8 mouse cellular contexts compared by ENCODE assay signal in the genomic region with DNA sequence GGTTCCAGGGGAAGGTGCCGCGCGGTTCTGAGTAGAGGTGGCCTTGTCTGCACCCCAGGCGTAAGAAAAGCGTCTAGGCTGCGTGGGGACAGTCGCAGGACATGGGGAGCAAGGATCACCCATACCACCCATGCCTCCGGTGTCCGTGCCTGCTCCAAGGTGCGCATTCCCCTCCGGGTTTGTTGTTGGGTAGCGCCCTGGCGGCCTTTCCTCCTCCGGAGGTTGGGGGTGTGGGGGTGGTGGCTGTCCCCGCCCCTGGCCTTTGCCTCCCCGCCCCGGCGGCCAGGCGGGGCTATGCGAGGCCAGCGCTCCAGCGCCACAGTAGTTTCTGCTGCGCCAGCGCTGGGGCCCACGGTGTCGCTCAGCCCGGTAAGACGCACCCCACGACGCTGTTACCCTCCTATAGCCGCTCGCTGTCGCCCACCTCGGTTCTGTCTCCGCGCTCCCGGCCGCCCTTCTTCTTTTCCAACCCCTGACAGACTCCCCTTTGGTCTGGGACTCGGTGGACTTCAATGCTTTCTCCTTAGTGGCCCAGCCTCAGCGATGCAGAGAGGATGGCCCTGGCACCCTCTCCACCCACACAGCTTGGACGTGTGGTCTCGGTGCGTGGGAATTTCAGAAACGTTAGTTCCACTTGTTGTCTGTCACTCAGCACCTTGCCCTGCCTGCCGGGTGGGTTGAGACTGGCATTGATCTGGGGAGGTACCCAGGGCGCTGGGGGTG. TPM values are rescaled to one million over a fixed set of nuclear protein-coding genes. Genes with fewer than 3 reads are reported as not detected.
A peak's percentile ranks its signal among the peaks of the same experiment; 100 is the strongest.
DNase-seq lines count a peak whose midpoint lies in the region; ATAC-seq and TF ChIP-seq lines count a peak whose summit lies in the region.

A gene (plus strand): TSS at position 167 of the 723 bp plus-strand sequence.

- no peaks in the 10 kb centered on the region for H3K36me3 ChIP-seq in C2C12 (ENCODE audit: control insufficient read depth, insufficient read depth)
- H3K36me3 ChIP-seq in heart, embryonic 11.5 days (ENCODE audit: control insufficient read depth, insufficient read depth, low read length), result no peaks in the 10 kb centered on the region
- H3K36me3 ChIP-seq in kidney, embryonic 14.5 days (ENCODE audit: control insufficient read depth, insufficient read depth, low read length), result no peaks in the 10 kb centered on the region
- H3K36me3 ChIP-seq in liver, embryonic 14.5 days (replicated peaks; ENCODE audit: control insufficient read depth, insufficient read depth, low read depth), result no peaks in the 10 kb centered on the region
- H3K36me3 ChIP-seq in stomach, embryonic 15.5 days, result no peaks in the 10 kb centered on the region

- H3K79me2 ChIP-seq in C2C12 (ENCODE audit: control insufficient read depth, insufficient read depth), result no peaks in the 10 kb centered on the region

- DNase-seq in liver, embryonic 14.5 days (ENCODE audit: low read depth in 3 of 3, low spot score in 3 of 3), result peak in 2 of 3 experiments; percentile 19 to 27
- peak; percentile 14 to 18 for DNase-seq in natural killer cell, adult 2 months (ENCODE audit: low spot score in 2 of 2)

- peak within 1 kb of the TSS; percentile 28 for H3K4me3 ChIP-seq in C2C12 (ENCODE audit: insufficient read depth, poor library complexity, severe bottlenecking)
- peak within 1 kb of the TSS; percentile 77 for H3K4me3 ChIP-seq in bone marrow, adult 2 months (replicated peaks; ENCODE audit: control insufficient read depth, low read depth, low read length)
- peak within 1 kb of the TSS; percentile 58 for H3K4me3 ChIP-seq in embryonic fibroblast, embryonic 13.5 days (ENCODE audit: insufficient read depth, low read length)
- peak within 1 kb of the TSS; percentile 51 for H3K4me3 ChIP-seq in heart, embryonic 11.5 days (ENCODE audit: low read depth, low read length)
- peak within 1 kb of the TSS; percentile 52 for H3K4me3 ChIP-seq in kidney, embryonic 14.5 days (ENCODE audit: low read length)
- peak within 1 kb of the TSS; percentile 30 to 39 for H3K4me3 ChIP-seq in liver, embryonic 14.5 days (ENCODE audit: insufficient read depth in 1 of 2, low read depth in 2 of 2, low read length in 2 of 2)
- peak within 1 kb of the TSS; percentile 50 for H3K4me3 ChIP-seq in stomach, embryonic 15.5 days (replicated peaks)

- WGBS in bone marrow, adult 2 months, result 1% methylated on average over 46 of the region's 46 CpGs
- under 1% methylated on average over 46 of the region's 46 CpGs for WGBS in heart, embryonic 11.5 days (ENCODE audit: insufficient replicate concordance)
- under 1% methylated on average over 35 of the region's 46 CpGs for WGBS in kidney, embryonic 14.5 days
- WGBS in liver, embryonic 14.5 days (ENCODE audit: insufficient replicate concordance), result 2% methylated on average over 40 of the region's 46 CpGs
- 1% methylated on average over 45 of the region's 46 CpGs for WGBS in stomach, embryonic 15.5 days

- H3K27ac ChIP-seq in bone marrow, adult 2 months (ENCODE audit: control insufficient read depth, insufficient read depth, low read depth, low read length, poor library complexity), result peak within 1 kb of the TSS; percentile 86
- no peak within 1 kb of the TSS for H3K27ac ChIP-seq in embryonic fibroblast, embryonic 13.5 days (ENCODE audit: insufficient read depth, low read length)
- no peak within 1 kb of the TSS for H3K27ac ChIP-seq in heart, embryonic 11.5 days (ENCODE audit: low read depth, low read length)
- no peak within 1 kb of the TSS for H3K27ac ChIP-seq in kidney, embryonic 14.5 days (ENCODE audit: low read depth, low read length)
- H3K27ac ChIP-seq in liver, embryonic 14.5 days, result no peak within 1 kb of the TSS
- H3K27ac ChIP-seq in stomach, embryonic 15.5 days, result peak within 1 kb of the TSS; percentile 71; the same call in 1 of the 2 replicates

- peak within 1 kb of the TSS; percentile 87 for H3K4me2 ChIP-seq in heart, embryonic 11.5 days
- peak within 1 kb of the TSS; percentile 91 for H3K4me2 ChIP-seq in kidney, embryonic 14.5 days (replicated peaks; ENCODE audit: low read depth, low read length)
- H3K4me2 ChIP-seq in liver, embryonic 14.5 days (ENCODE audit: low read depth), result peak within 1 kb of the TSS; percentile 66
- peak within 1 kb of the TSS; percentile 94 for H3K4me2 ChIP-seq in stomach, embryonic 15.5 days

- no peaks in the 10 kb centered on the region for H3K27me3 ChIP-seq in C2C12 (ENCODE audit: control insufficient read depth, insufficient read depth, insufficient read length)
- peaks cover 9% of the 10 kb centered on the region for H3K27me3 ChIP-seq in heart, embryonic 11.5 days (ENCODE audit: control insufficient read depth, insufficient read depth, low read length)
- H3K27me3 ChIP-seq in kidney, embryonic 14.5 days (ENCODE audit: control insufficient read depth, insufficient read depth, low read length), result peaks cover 20% of the 10 kb centered on the region
- peaks cover 3% of the 10 kb centered on the region for H3K27me3 ChIP-seq in liver, embryonic 14.5 days (ENCODE audit: control insufficient read depth, insufficient read depth, low read length)
- H3K27me3 ChIP-seq in stomach, embryonic 15.5 days (replicated peaks), result no peaks in the 10 kb centered on the region

- no peak for TF ChIP-seq CTCF in C2C12 (IDR thresholded peaks at IDR 0.05; ENCODE audit: control insufficient read depth, insufficient read depth, insufficient read length)
- TF ChIP-seq CTCF in bone marrow, adult 2 months (IDR thresholded peaks at IDR 0.05; ENCODE audit: control insufficient read depth, insufficient read depth, low read length), result no peak
- TF ChIP-seq CTCF in embryonic fibroblast, embryonic 13.5 days (IDR thresholded peaks at IDR 0.05; ENCODE audit: borderline replicate concordance, insufficient read depth, low read length), result no peak
- TF ChIP-seq CTCF in liver, embryonic 14.5 days (IDR thresholded peaks at IDR 0.05; ENCODE audit: low read depth), result peak; percentile 9; the same call in 1 of the 2 replicates

- no peaks in the 10 kb centered on the region for H3K79me3 ChIP-seq in C2C12 (ENCODE audit: low read depth)

- H3K9ac ChIP-seq in heart, embryonic 11.5 days (ENCODE audit: low read depth, low read length), result peak within 1 kb of the TSS; percentile 65
- H3K9ac ChIP-seq in kidney, embryonic 14.5 days (ENCODE audit: low read depth, low read length), result peak within 1 kb of the TSS; percentile 50; the same call in 1 of the 2 replicates
- no peak within 1 kb of the TSS for H3K9ac ChIP-seq in liver, embryonic 14.5 days (replicated peaks)
- H3K9ac ChIP-seq in stomach, embryonic 15.5 days, result peak within 1 kb of the TSS; percentile 31

- TF ChIP-seq EP300 in liver, embryonic 14.5 days (IDR thresholded peaks at IDR 0.05; ENCODE audit: low read depth), result no peak

- peaks cover 3% of the 10 kb centered on the region for H3K4me1 ChIP-seq in bone marrow, adult 2 months (ENCODE audit: control insufficient read depth, insufficient read depth, low read length)
- no peaks in the 10 kb centered on the region for H3K4me1 ChIP-seq in embryonic fibroblast, embryonic 13.5 days (ENCODE audit: control insufficient read depth, insufficient read depth, low read length)
- no peaks in the 10 kb centered on the region for H3K4me1 ChIP-seq in heart, embryonic 11.5 days (ENCODE audit: control insufficient read depth, insufficient read depth, low read length)
- peaks cover 5% of the 10 kb centered on the region; the same call in 1 of the 2 replicates for H3K4me1 ChIP-seq in kidney, embryonic 14.5 days (ENCODE audit: control insufficient read depth, insufficient read depth, low read length)
- peaks cover 2 to 3% of the 10 kb centered on the region in 2 experiments; a peak in 1 of 4 replicates for H3K4me1 ChIP-seq in liver, embryonic 14.5 days (replicated peaks; ENCODE audit: control insufficient read depth in 2 of 2, insufficient read depth in 2 of 2, low read length in 1 of 2)
- H3K4me1 ChIP-seq in stomach, embryonic 15.5 days, result no peaks in the 10 kb centered on the region

- H3K9me3 ChIP-seq in heart, embryonic 11.5 days (replicated peaks; ENCODE audit: control insufficient read depth, low read length), result no peaks in the 10 kb centered on the region
- no peaks in the 10 kb centered on the region for H3K9me3 ChIP-seq in kidney, embryonic 14.5 days (ENCODE audit: control insufficient read depth, low read length)
- H3K9me3 ChIP-seq in liver, embryonic 14.5 days (ENCODE audit: control insufficient read depth, low read length), result no peaks in the 10 kb centered on the region
- no peaks in the 10 kb centered on the region for H3K9me3 ChIP-seq in stomach, embryonic 15.5 days

- peak; percentile 73; the same call in 1 of the 2 replicates for TF ChIP-seq POLR2A in bone marrow, adult 2 months (IDR thresholded peaks at IDR 0.05; ENCODE audit: borderline replicate concordance, control insufficient read depth, low read depth, low read length)
- peak; percentile 83 for TF ChIP-seq POLR2A in embryonic fibroblast, embryonic 13.5 days (IDR thresholded peaks at IDR 0.05; ENCODE audit: low read depth, low read length)

- H3ac ChIP-seq in C2C12 (ENCODE audit: control insufficient read depth, insufficient read length, low read depth), result peak within 1 kb of the TSS; percentile 81

- ATAC-seq in heart, embryonic 11.5 days (replicated peaks; ENCODE audit: insufficient number of reproducible peaks, low FRiP score, low TSS enrichment), result peak; percentile 76
- ATAC-seq in kidney, embryonic 14.5 days (ENCODE audit: low FRiP score, low TSS enrichment), result peak; percentile 93
- ATAC-seq in liver, embryonic 14.5 days (ENCODE audit: insufficient read depth), result peak; percentile 74
- ATAC-seq in stomach, embryonic 15.5 days (ENCODE audit: insufficient read depth, low FRiP score, low read depth), result peak; percentile 88

TF ChIP-seq in C2C12, 6 proteins besides CTCF, POLR2A, EP300 and RAD21:
- no peak for TF ChIP-seq MAX (IDR thresholded peaks at IDR 0.05)
- TF ChIP-seq MYOD1 (IDR thresholded peaks at IDR 0.05; ENCODE audit: control insufficient read depth, insufficient read length, low read depth), result no peak
- no peak for TF ChIP-seq CEBPB (IDR thresholded peaks at IDR 0.05; ENCODE audit: low read depth)
- no peak for TF ChIP-seq USF1 (IDR thresholded peaks at IDR 0.05; ENCODE audit: low read depth)
TF ChIP-seq in C2C12: peak in this region for 0.

RNA-seq across cellular contexts. Expression of the gene that starts here (rescaled TPM):
- polyA plus RNA-seq in C2C12 (2012; fragmentation: generic; extraction: Trizol), result 5.3 TPM
- polyA plus RNA-seq in bone marrow, adult 2 months (2011; ENCODE audit: insufficient read depth, insufficient read length, low replicate concordance, missing spikeins), result 49.3 and 84.1 TPM in 2 replicates
- polyA plus RNA-seq in embryonic fibroblast, embryonic 13.5 days (2011; ENCODE audit: insufficient read length, low read depth, missing spikeins), result 16.2 and 22.2 TPM in 2 replicates
- 3.0 and 4.1 TPM in 2 replicates for polyA plus RNA-seq in heart, embryonic 11.5 days (2014; fragmentation: Nextera tagmentation; extraction: Ambion mirVana)
- polyA plus RNA-seq in kidney, embryonic 14.5 days (2014; fragmentation: Nextera tagmentation; extraction: Ambion mirVana), result 7.9 and 11.8 TPM in 2 replicates
- polyA plus RNA-seq in liver, embryonic 14.5 days (2012; rRNA removed), result 1.1 and 1.7 TPM in 2 replicates
- polyA plus RNA-seq in liver, embryonic 14.5 days (2014; fragmentation: Nextera tagmentation; extraction: Ambion mirVana), result 3.9 and 4.0 TPM in 2 replicates
- polyA plus RNA-seq in stomach, embryonic 15.5 days (2015; fragmentation: Nextera tagmentation; extraction: Ambion mirVana), result 30.0 TPM in 2 replicates

Comparison
In these comparisons a context has a peak if more than half of its experiments do, and no peak if none do; other contexts are left out.
1. H3K27ac ChIP-seq: peak in bone marrow, adult 2 months (single experiment) and stomach, embryonic 15.5 days (single experiment); none in embryonic fibroblast, embryonic 13.5 days (single experiment), heart, embryonic 11.5 days (single experiment), kidney, embryonic 14.5 days (single experiment) and liver, embryonic 14.5 days (single experiment).
2. Peak in every context shown above with its lines, with median percentiles within 50 percentile points of each other: H3K4me3 ChIP-seq, ATAC-seq and H3K4me2 ChIP-seq.